Mouse (Mus musculus) thymus, adult 18-20 months (tissue): ENCODE data around the gene Flt3.

Source experiments
- DNase-seq, 2 experiments: peaks; one replicate each; pipeline ENCODE4 v3.0.0; 2022; ENCODE audit warnings: mixed read lengths in 2 of 2

Flt3 gene

GRCm38 (mm10) chr5:147351931-147352330 lies 48.4 kb downstream of the Flt3 start:
- no peak for DNase-seq

- DNase-seq: no peak
These were observed 54.3 kb downstream of the Flt3 start for GRCm38 (mm10) chr5:147345981-147346380.

- DNase-seq: no peak
These were observed 56.4 kb downstream of the Flt3 start for GRCm38 (mm10) chr5:147343904-147344303.

- no peak for DNase-seq
These were observed 57.4 kb downstream of the Flt3 start for GRCm38 (mm10) chr5:147342901-147343300.

GRCm38 (mm10) chr5:147340741-147341414 lies 59.4 kb downstream of the Flt3 start:
- peak; percentile 58 to 81 for DNase-seq

GRCm38 (mm10) chr5:147339560-147339959 lies 60.7 kb downstream of the Flt3 start:
- DNase-seq: peak in 1 of 2 experiments; percentile 43

- DNase-seq: no peak
These were observed 61.3 kb downstream of the Flt3 start for GRCm38 (mm10) chr5:147338967-147339366.

GRCm38 (mm10) chr5:147332711-147333110 lies 67.6 kb downstream of the Flt3 start:
- DNase-seq: no peak

- peak; percentile 62 to 71 for DNase-seq
These were observed 68.7 kb downstream of the Flt3 start for GRCm38 (mm10) chr5:147331547-147331946.

- DNase-seq: no peak
These were observed 70.3 kb downstream of the Flt3 start for GRCm38 (mm10) chr5:147329946-147330345.

GRCm38 (mm10) chr5:147327636-147328035 lies 72.7 kb downstream of the Flt3 start:
- DNase-seq: no peak

- DNase-seq: no peak
These were observed 74.4 kb downstream of the Flt3 start for GRCm38 (mm10) chr5:147325931-147326330.

GRCm38 (mm10) chr5:147323237-147323917 lies 76.9 kb downstream of the Flt3 start:
- DNase-seq: peak; percentile 60 to 69

GRCm38 (mm10) chr5:147322183-147322582 lies 78.1 kb downstream of the Flt3 start, which contains the start of gene Urad:
TSS of gene Urad (minus strand) at chr5:147322440.
- DNase-seq: no peak

GRCm38 (mm10) chr5:147319653-147320052 lies 80.6 kb downstream of the Flt3 start:
- DNase-seq: no peak

- no peak for DNase-seq
These were observed 82.3 kb downstream of the Flt3 start for GRCm38 (mm10) chr5:147317991-147318390.

- no peak for DNase-seq
These were observed 83.0 kb downstream of the Flt3 start for GRCm38 (mm10) chr5:147317321-147317720.

- DNase-seq: no peak
These were observed 84.7 kb downstream of the Flt3 start for GRCm38 (mm10) chr5:147315432-147316075.

- no peak for DNase-seq
These were observed 85.5 kb downstream of the Flt3 start for GRCm38 (mm10) chr5:147314646-147315431.

GRCm38 (mm10) chr5:147312830-147313685 lies 87.2 kb downstream of the Flt3 start:
- DNase-seq: no peak

GRCm38 (mm10) chr5:147309786-147310185 lies 90.5 kb downstream of the Flt3 start:
- no peak for DNase-seq

GRCm38 (mm10) chr5:147308451-147308850 lies 91.8 kb downstream of the Flt3 start:
- no peak for DNase-seq
